Mouse (Mus musculus): Measurements from ENCODE around the gene Foxk1. TPM values are rescaled to one million over a fixed set of nuclear protein-coding genes. Genes with fewer than 3 reads are reported as not detected.

The Foxk1 gene
- total and polyA plus RNA-seq, 3 experiments, result 9.2 to 13.8 (median 13.2) TPM

GRCm38 (mm10) chr5:142434052-142434451 is 32.8 kb downstream of the Foxk1 start:
- no peak overlapping the region for H3K9ac ChIP-seq (ENCODE audit: low read depth, low read length)
- no peak for TF ChIP-seq CTCF (IDR thresholded peaks at IDR 0.05)
- H3K36me3 ChIP-seq (ENCODE audit: control insufficient read depth, insufficient read depth, low read length), result no peaks in the 10 kb centered on the region
- H3K27ac ChIP-seq, result no peak overlapping the region
- H3K79me2 ChIP-seq (replicated peaks; ENCODE audit: control insufficient read depth, insufficient read depth, low read length), result peaks cover 7% of the 10 kb centered on the region; the same call in 1 of the 2 replicates
- H3K4me1 ChIP-seq (ENCODE audit: control insufficient read depth, insufficient read depth, low read length), result peaks cover 6% of the 10 kb centered on the region
- intact Hi-C loops (cut with DNase I), result no loop called here
- no peak overlapping the region for H3K4me3 ChIP-seq
- DNase-seq, result no peak
- 93% methylated on average over 5 of the region's 5 CpGs for WGBS
- no peaks in the 10 kb centered on the region for H3K27me3 ChIP-seq (ENCODE audit: control insufficient read depth, insufficient read depth, low read length)

GRCm38 (mm10) chr5:142435736-142436135 is 34.4 kb downstream of the Foxk1 start:
- Histone ChIP-seq H3K4me1 (ENCODE audit: control insufficient read depth, insufficient read depth, low read length) (peaks cover 10% of the 10 kb centered on the region), H3K36me3 (ENCODE audit: control insufficient read depth, insufficient read depth, low read length) (no peaks in the 10 kb centered on the region), H3K27ac (no peak overlapping the region), H3K9ac (ENCODE audit: low read depth, low read length) (no peak overlapping the region), H3K4me3 (no peak overlapping the region), H3K27me3 (ENCODE audit: control insufficient read depth, insufficient read depth, low read length) (no peaks in the 10 kb centered on the region), H3K79me2 (replicated peaks; ENCODE audit: control insufficient read depth, insufficient read depth, low read length) (peaks cover 7% of the 10 kb centered on the region; the same call in 1 of the 2 replicates)
- 97% methylated on average over 15 of the region's 15 CpGs for WGBS
- TF ChIP-seq EP300 (IDR thresholded peaks at IDR 0.05; ENCODE audit: insufficient read depth, low read depth, low read length) (no peak), POLR2A (IDR thresholded peaks at IDR 0.05; ENCODE audit: insufficient read depth, low read depth, low read length) (no peak), CTCF (IDR thresholded peaks at IDR 0.05) (no peak)
- no peak for DNase-seq
- intact Hi-C loops (cut with DNase I), result no loop called here

- H3K27ac ChIP-seq, result no peak overlapping the region; the same call in 1 of the 2 replicates
- WGBS, result 77% methylated on average over 16 of the region's 16 CpGs
- no peaks in the 10 kb centered on the region for H3K36me3 ChIP-seq (ENCODE audit: control insufficient read depth, insufficient read depth, low read length)
- H3K9ac ChIP-seq (ENCODE audit: low read depth, low read length), result no peak overlapping the region
- H3K79me2 ChIP-seq (replicated peaks; ENCODE audit: control insufficient read depth, insufficient read depth, low read length), result peaks cover 5% of the 10 kb centered on the region
- TF ChIP-seq POLR2A (IDR thresholded peaks at IDR 0.05; ENCODE audit: insufficient read depth, low read depth, low read length) (no peak), EP300 (IDR thresholded peaks at IDR 0.05; ENCODE audit: insufficient read depth, low read depth, low read length) (no peak), CTCF (IDR thresholded peaks at IDR 0.05) (no peak)
- H3K4me3 ChIP-seq, result no peak overlapping the region
- H3K27me3 ChIP-seq (ENCODE audit: control insufficient read depth, insufficient read depth, low read length), result no peaks in the 10 kb centered on the region
- peaks cover 18% of the 10 kb centered on the region for H3K4me1 ChIP-seq (ENCODE audit: control insufficient read depth, insufficient read depth, low read length)
- intact Hi-C loops (cut with DNase I), result no loop called here
- DNase-seq, result no peak
Measured at GRCm38 (mm10) chr5:142438380-142438938, 37.2 kb downstream of the Foxk1 start.

- Histone ChIP-seq H3K4me1 (ENCODE audit: control insufficient read depth, insufficient read depth, low read length) (peaks cover 22% of the 10 kb centered on the region), H3K79me2 (replicated peaks; ENCODE audit: control insufficient read depth, insufficient read depth, low read length) (peaks cover 5% of the 10 kb centered on the region), H3K27me3 (ENCODE audit: control insufficient read depth, insufficient read depth, low read length) (no peaks in the 10 kb centered on the region), H3K27ac (peak overlapping the region; percentile 92), H3K4me3 (peak overlapping the region; percentile 49), H3K36me3 (ENCODE audit: control insufficient read depth, insufficient read depth, low read length) (no peaks in the 10 kb centered on the region; the same call in 1 of the 2 replicates), H3K9ac (ENCODE audit: low read depth, low read length) (peak overlapping the region; percentile 53)
- intact Hi-C loops (cut with DNase I), result loop anchor here (1.0 to 2.0 kb wide), 4 partner anchors 15 to 73 kb away; partner anchors contain the start of gene Ap5z1
- 5% methylated on average over 12 of the region's 12 CpGs for WGBS
- no peak for DNase-seq
- TF ChIP-seq EP300 (IDR thresholded peaks at IDR 0.05; ENCODE audit: insufficient read depth, low read depth, low read length) (no peak), CTCF (IDR thresholded peaks at IDR 0.05) (no peak), POLR2A (IDR thresholded peaks at IDR 0.05; ENCODE audit: insufficient read depth, low read depth, low read length) (no peak; the same call in 1 of the 2 replicates)
Measured at GRCm38 (mm10) chr5:142439911-142440432, 38.7 kb downstream of the Foxk1 start.

- intact Hi-C loops (cut with DNase I), result loop anchor here (1.0 to 2.0 kb wide), 4 partner anchors 16 to 73 kb away; partner anchors contain the start of gene Ap5z1
- under 1% methylated on average over 18 of the region's 19 CpGs for WGBS
Measured at GRCm38 (mm10) chr5:142440451-142441147, 39.3 kb downstream of the Foxk1 start.

More at GRCm38 (mm10) chr5:142440451-142441147, 39.3 kb downstream of the Foxk1 start:
- Histone ChIP-seq H3K4me1 (ENCODE audit: control insufficient read depth, insufficient read depth, low read length) (peaks cover 22% of the 10 kb centered on the region), H3K27me3 (ENCODE audit: control insufficient read depth, insufficient read depth, low read length) (no peaks in the 10 kb centered on the region), H3K79me2 (replicated peaks; ENCODE audit: control insufficient read depth, insufficient read depth, low read length) (peaks cover 5% of the 10 kb centered on the region), H3K27ac (peak overlapping the region; percentile 92), H3K36me3 (ENCODE audit: control insufficient read depth, insufficient read depth, low read length) (no peaks in the 10 kb centered on the region; the same call in 1 of the 2 replicates), H3K9ac (ENCODE audit: low read depth, low read length) (peak overlapping the region; percentile 50), H3K4me3 (peak overlapping the region; percentile 49)
- DNase-seq, result peak; percentile 93 to 98
- TF ChIP-seq EP300 (IDR thresholded peaks at IDR 0.05; ENCODE audit: insufficient read depth, low read depth, low read length) (peak; percentile 78), CTCF (IDR thresholded peaks at IDR 0.05) (peak; percentile 23; the same call in 1 of the 2 replicates), POLR2A (IDR thresholded peaks at IDR 0.05; ENCODE audit: insufficient read depth, low read depth, low read length) (0 out of 2 replicates have a peak, but pooled peaks have one; percentile 35)

All from heart, adult 2 months (tissue).